Mouse (Mus musculus) forebrain, embryonic 11.5 days (tissue): Measurements from ENCODE around the gene Plb1. TPM values are rescaled to one million over a fixed set of nuclear protein-coding genes. Genes with fewer than 3 reads are reported as not detected.

Source experiments
- ATAC-seq: fragments of 200-750 bp; cut with Nextera tagmentation; replicated peaks from 2 replicates; pipeline ENCODE4 v1.8.0; 2017; ENCODE audit warnings: moderate TSS enrichment; ENCODE audit not compliant: low FRiP score
- DNase-seq: peaks from one replicate; pipeline ENCODE4 v3.0.0-alpha.2; 2017; ENCODE audit warnings: low spot score
- H3K27ac ChIP-seq: fragments of 300-500 bp; sonication (generic); 2 replicates; pipeline ENCODE4 v1.5.1; 2014; ENCODE audit warnings: low read depth, low read length
- H3K27me3 ChIP-seq: fragments of 300-500 bp; sonication (generic); 2 replicates; pipeline ENCODE4 v1.6.1; 2014; ENCODE audit warnings: mild to moderate bottlenecking, low read length, mixed read lengths; ENCODE audit not compliant: control insufficient read depth, insufficient read depth
- H3K36me3 ChIP-seq: fragments of 300-500 bp; sonication (generic); 2 replicates; pipeline ENCODE4 v1.6.1; 2014; ENCODE audit warnings: mild to moderate bottlenecking, low read length, moderate library complexity, mixed read lengths; ENCODE audit not compliant: control insufficient read depth, insufficient read depth
- H3K4me1 ChIP-seq: fragments of 300-500 bp; sonication (generic); replicated peaks from 2 replicates; pipeline ENCODE4 v1.6.1; 2014; ENCODE audit warnings: low read length, mixed read lengths; ENCODE audit not compliant: control insufficient read depth, insufficient read depth
- H3K4me2 ChIP-seq: fragments of 300-500 bp; sonication (generic); 2 replicates; pipeline ENCODE4 v1.6.1; 2014; ENCODE audit warnings: low read depth, mild to moderate bottlenecking, low read length, moderate library complexity, mixed read lengths; ENCODE audit not compliant: severe bottlenecking
- H3K4me3 ChIP-seq: fragments of 300-500 bp; sonication (generic); 2 replicates; pipeline ENCODE4 v1.5.1; 2014; ENCODE audit warnings: low read depth, low read length
- H3K9ac ChIP-seq: fragments of 300-500 bp; sonication (generic); 2 replicates; pipeline ENCODE4 v1.6.1; 2014; ENCODE audit warnings: low read length
- H3K9me3 ChIP-seq: fragments of 300-500 bp; sonication (generic); 2 replicates; pipeline ENCODE4 v1.6.1; 2016; ENCODE audit warnings: low read length, mixed read lengths; ENCODE audit not compliant: control insufficient read depth
- WGBS: fragments of 180-500 bp; shearing (Covaris S2); extraction: QIAGEN DNeasy Blood & Tissue Kit; methylation state at CpG from one replicate; pipeline ENCODE4 v1.1.7; 2014; 5-methylcytosine and 5-hydroxymethylcytosine counted together
- polyA plus RNA-seq: library from polyadenylated mRNA; unstranded; fragments of >200 nt; fragmentation: Nextera tagmentation; extraction: Ambion mirVana; gene quantifications from 2 replicates; pipeline ENCODE4 v1.2.1, GENCODE M21; 2014

Gene Plb1
- polyA plus RNA-seq, 1 experiment from 2014 or later, result 0.24 TPM

- H3K4me1 ChIP-seq, result no peaks in the 10 kb centered on the region
- no peak for DNase-seq
- H3K9ac ChIP-seq, result no peak overlapping the region
- ATAC-seq, result no peak
- no peaks in the 10 kb centered on the region for H3K36me3 ChIP-seq
- H3K4me3 ChIP-seq, result no peak overlapping the region
- no peaks in the 10 kb centered on the region for H3K27me3 ChIP-seq
- 88% methylated on average over 3 of the region's 3 CpGs for WGBS
- no peaks in the 10 kb centered on the region for H3K9me3 ChIP-seq
- H3K27ac ChIP-seq, result no peak overlapping the region
- H3K4me2 ChIP-seq, result no peak overlapping the region
These were observed 129.1 kb downstream of the Plb1 start for GRCm38 (mm10) chr5:32361441-32362235.

GRCm38 (mm10) chr5:32369391-32369790 is 136.9 kb downstream of the Plb1 start:
- no peak overlapping the region for H3K9ac ChIP-seq
- H3K27ac ChIP-seq, result no peak overlapping the region
- H3K4me3 ChIP-seq, result no peak overlapping the region
- DNase-seq (no peak), ATAC-seq (no peak)
- no peaks in the 10 kb centered on the region for H3K4me1 ChIP-seq
- H3K36me3 ChIP-seq, result no peaks in the 10 kb centered on the region
- no peaks in the 10 kb centered on the region for H3K9me3 ChIP-seq
- WGBS, result 85% methylated on average over 1 of the region's 1 CpGs
- no peak overlapping the region for H3K4me2 ChIP-seq
- no peaks in the 10 kb centered on the region for H3K27me3 ChIP-seq

GRCm38 (mm10) chr5:32371239-32371638 is 138.7 kb downstream of the Plb1 start:
- ATAC-seq, result no peak
- H3K9ac ChIP-seq, result no peak overlapping the region
- H3K4me2 ChIP-seq, result no peak overlapping the region
- no peak for DNase-seq
- WGBS, result 89% methylated on average over 5 of the region's 5 CpGs
- H3K27ac ChIP-seq, result no peak overlapping the region
- H3K27me3 ChIP-seq, result no peaks in the 10 kb centered on the region
- no peaks in the 10 kb centered on the region for H3K36me3 ChIP-seq
- H3K4me3 ChIP-seq, result no peak overlapping the region
- no peaks in the 10 kb centered on the region for H3K4me1 ChIP-seq
- H3K9me3 ChIP-seq, result no peaks in the 10 kb centered on the region

GRCm38 (mm10) chr5:32378546-32378945 is 146.0 kb downstream of the Plb1 start:
- no peak for ATAC-seq
- no peak overlapping the region for H3K4me3 ChIP-seq
- WGBS, result 53% methylated on average over 3 of the region's 3 CpGs
- H3K4me1 ChIP-seq, result no peaks in the 10 kb centered on the region
- no peak overlapping the region for H3K27ac ChIP-seq
- no peak for DNase-seq
- no peaks in the 10 kb centered on the region for H3K36me3 ChIP-seq
- H3K4me2 ChIP-seq, result no peak overlapping the region
- no peaks in the 10 kb centered on the region for H3K9me3 ChIP-seq
- H3K9ac ChIP-seq, result no peak overlapping the region
- H3K27me3 ChIP-seq, result no peaks in the 10 kb centered on the region

GRCm38 (mm10) chr5:32388656-32389055 is 156.1 kb downstream of the Plb1 start:
- Histone ChIP-seq H3K4me1 (no peaks in the 10 kb centered on the region), H3K27me3 (no peaks in the 10 kb centered on the region), H3K36me3 (no peaks in the 10 kb centered on the region), H3K9ac (no peak overlapping the region), H3K9me3 (no peaks in the 10 kb centered on the region), H3K4me3 (no peak overlapping the region), H3K27ac (no peak overlapping the region), H3K4me2 (no peak overlapping the region)
- no peak for ATAC-seq
- DNase-seq, result no peak

- no peak for DNase-seq
- WGBS, result 81% methylated on average over 5 of the region's 5 CpGs
- Histone ChIP-seq H3K36me3 (no peaks in the 10 kb centered on the region), H3K4me3 (no peak overlapping the region), H3K4me2 (no peak overlapping the region), H3K4me1 (no peaks in the 10 kb centered on the region), H3K9ac (no peak overlapping the region), H3K27ac (no peak overlapping the region), H3K9me3 (no peaks in the 10 kb centered on the region), H3K27me3 (no peaks in the 10 kb centered on the region)
- ATAC-seq, result no peak
These were observed 157.8 kb downstream of the Plb1 start for GRCm38 (mm10) chr5:32390295-32390694.

GRCm38 (mm10) chr5:32392281-32392680 is 159.8 kb downstream of the Plb1 start:
- H3K9ac ChIP-seq, result no peak overlapping the region
- no peak overlapping the region for H3K4me3 ChIP-seq
- no peaks in the 10 kb centered on the region for H3K27me3 ChIP-seq
- ATAC-seq, result no peak
- DNase-seq, result no peak
- no peaks in the 10 kb centered on the region for H3K4me1 ChIP-seq
- H3K36me3 ChIP-seq, result no peaks in the 10 kb centered on the region
- no peaks in the 10 kb centered on the region for H3K9me3 ChIP-seq
- no peak overlapping the region for H3K27ac ChIP-seq
- H3K4me2 ChIP-seq, result no peak overlapping the region

- no peaks in the 10 kb centered on the region for H3K4me1 ChIP-seq
- no peaks in the 10 kb centered on the region for H3K27me3 ChIP-seq
- no peaks in the 10 kb centered on the region for H3K36me3 ChIP-seq
- H3K4me2 ChIP-seq, result no peak overlapping the region
- H3K9me3 ChIP-seq, result no peaks in the 10 kb centered on the region
- H3K4me3 ChIP-seq, result no peak overlapping the region
- whole genome bisulfite sequencing, result 83% methylated on average over 3 of the region's 3 CpGs
- H3K9ac ChIP-seq, result no peak overlapping the region
- ATAC-seq, result no peak
- no peak overlapping the region for H3K27ac ChIP-seq
- DNase-seq, result no peak
These were observed 162.1 kb downstream of the Plb1 start for GRCm38 (mm10) chr5:32394586-32394985.
